Mouse (Mus musculus): ENCODE measurements around the gene Sh3gl3. TPM values are rescaled to one million over a fixed set of nuclear protein-coding genes. Genes with fewer than 3 reads are reported as not detected.

Sh3gl3 gene
- 0.77 TPM for polyA plus RNA-seq (2014; fragmentation: Illumina TruSeq; extraction: RNeasy Lipid Tissue Mini Kit (QIAGEN cat#74804); ENCODE audit: low read depth, low replicate concordance)

DNA sequence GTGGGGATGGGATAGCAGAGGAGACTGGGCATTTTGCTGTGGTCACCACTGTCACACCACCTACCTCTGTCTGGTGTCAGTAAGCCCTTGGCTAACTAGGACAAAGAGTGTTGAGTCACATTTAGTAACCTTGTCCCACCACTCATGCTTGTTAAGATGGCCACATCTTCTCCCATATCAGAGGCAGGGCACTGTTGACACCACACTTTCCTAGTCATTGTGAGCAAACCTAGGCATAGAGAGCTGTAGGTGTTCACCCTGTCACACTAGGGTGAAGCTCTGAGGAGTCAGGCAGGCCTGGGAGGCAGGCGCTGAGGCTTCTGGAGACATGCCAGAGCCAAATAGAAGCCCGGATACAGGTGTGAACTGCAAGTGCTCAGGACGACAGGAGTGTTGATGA lies at the start of gene Sh3gl3:
Sh3gl3 (plus strand) TSS at position 301 of the 400 bp plus-strand sequence.

GRCm38 (mm10) chr7:82335211-82336121 lies 161.8 kb downstream of the Sh3gl3 start, which contains the start of gene Adamtsl3:
Gene Adamtsl3, plus strand, starts transcription at chr7:82335694.

Other genes with a start within 250 kb of the Sh3gl3 start
- 15.6 TPM for gene Hdgfl3, start 239.4 kb upstream of the Sh3gl3 start, polyA plus RNA-seq (2014; fragmentation: Illumina TruSeq; extraction: RNeasy Lipid Tissue Mini Kit (QIAGEN cat#74804); ENCODE audit: low read depth, low replicate concordance)
- gene Bnc1, start 181.5 kb upstream of the Sh3gl3 start, polyA plus RNA-seq (2014; fragmentation: Illumina TruSeq; extraction: RNeasy Lipid Tissue Mini Kit (QIAGEN cat#74804); ENCODE audit: low read depth, low replicate concordance): not detected
- gene Adamtsl3, start 161.9 kb downstream of the Sh3gl3 start, polyA plus RNA-seq (2014; fragmentation: Illumina TruSeq; extraction: RNeasy Lipid Tissue Mini Kit (QIAGEN cat#74804); ENCODE audit: low read depth, low replicate concordance): 0.40 TPM